In genomic region chr12:111377376-111377973, GRCm38 (mm10) we compare ENCODE assay signal across 8 mouse cellular contexts. TPM values are rescaled to one million over a fixed set of nuclear protein-coding genes. Genes with fewer than 3 reads are reported as not detected.
DNase-seq lines count a peak whose midpoint lies in the region; ATAC-seq lines count a peak whose summit lies in the region.

Gene Cdc42bpb, minus strand, starts transcription at chr12:111377718.

- ATAC-seq in megakaryocyte, adult 5-6 weeks (ENCODE audit: poor library complexity, severe bottlenecking) = peak; percentile 84

- peak; percentile 88 for DNase-seq in adipocyte (ENCODE audit: low spot score)
- peak; percentile 89 to 95 for DNase-seq in cerebellum, postnatal 4 days (ENCODE audit: low spot score in 2 of 2)
- DNase-seq in gastrocnemius, postnatal 10 days = peak; percentile 91
- peak; percentile 42 for DNase-seq in hindlimb bud, embryonic 11.5 days (ENCODE audit: extremely low spot score, low read depth, low spot score)
- DNase-seq in left cerebral cortex, adult 8-10 months (ENCODE audit: low spot score in 2 of 2) = peak; percentile 93 to 95
- DNase-seq in right cerebral cortex, postnatal 10 days (ENCODE audit: low spot score in 2 of 2) = peak; percentile 96
- peak; percentile 90 for DNase-seq in yolk sac, embryonic 10.5 days (ENCODE audit: low spot score)

RNA-seq across cellular contexts. Expression of gene Cdc42bpb, which starts in this region (rescaled TPM):
- 10 to 100 TPM; 48.3 to 55.8 TPM for total RNA-seq in gastrocnemius, postnatal 10 days (2021)
- 100 to 1,000 TPM; 123 to 157 (median 142) TPM for total RNA-seq in left cerebral cortex, adult 8-10 months (2022)
- total RNA-seq in megakaryocyte, adult 5-6 weeks (2015) = 22.0 and 24.6 TPM in 2 replicates
- 12.4 and 14.2 TPM in 2 replicates for total RNA-seq in megakaryocyte, adult 5-6 weeks (2017)

Comparison
In these comparisons a context has a peak if more than half of its experiments do, and no peak if none do; other contexts are left out.
1. Peak in every context shown above with its lines: DNase-seq and ATAC-seq.
2. DNase-seq: peak in every context shown above with its lines; median percentile 96 in right cerebral cortex, postnatal 10 days; 94 in left cerebral cortex, adult 8-10 months; 92 in cerebellum, postnatal 4 days; 91 in gastrocnemius, postnatal 10 days; 90 in yolk sac, embryonic 10.5 days; 88 in adipocyte; 42 in hindlimb bud, embryonic 11.5 days.